Mouse (Mus musculus): ENCODE data around the gene Slc1a1. TPM values are rescaled to one million over a fixed set of nuclear protein-coding genes. Genes with fewer than 3 reads are reported as not detected.

Slc1a1 gene
- polyA plus RNA-seq, 1 experiment from 2014 or later: 4.9 TPM

DNA sequence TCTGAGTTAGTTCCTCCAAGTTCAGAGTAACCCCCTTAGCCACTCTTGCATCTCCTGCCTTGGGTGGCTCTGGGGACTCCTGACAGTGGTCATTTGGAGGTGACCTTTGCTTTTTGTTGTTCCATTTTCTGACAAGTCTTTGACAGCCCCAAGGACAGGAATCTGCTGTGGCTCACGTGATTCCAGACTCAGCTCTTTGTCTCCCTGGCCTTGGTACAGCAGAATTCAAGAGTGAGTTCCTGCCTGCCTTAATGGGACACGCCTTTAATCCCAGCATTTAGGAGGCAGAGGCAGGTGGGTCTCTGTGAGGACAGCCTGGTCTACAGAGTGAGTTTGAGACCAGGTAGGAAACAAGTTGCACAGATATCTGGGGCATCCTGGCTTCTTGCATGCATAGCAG is 3.9 kb downstream of the Slc1a1 start:
- Histone ChIP-seq H3K4me3 (ENCODE audit: low read length) (no peak overlapping the region), H3K4me2 (ENCODE audit: low read depth, low read length) (no peak overlapping the region), H3K9me3 (replicated peaks; ENCODE audit: control insufficient read depth, low read length) (no peaks in the 10 kb centered on the region), H3K27ac (ENCODE audit: low read length) (no peak overlapping the region), H3K4me1 (ENCODE audit: control insufficient read depth, insufficient read depth, low read length) (no peaks in the 10 kb centered on the region; the same call in 1 of the 2 replicates), H3K36me3 (ENCODE audit: control insufficient read depth, insufficient read depth) (no peaks in the 10 kb centered on the region), H3K27me3 (ENCODE audit: control insufficient read depth, insufficient read depth, low read length) (peaks cover 15% of the 10 kb centered on the region), H3K9ac (ENCODE audit: low read length) (no peak overlapping the region)
- WGBS: 68% methylated on average over 2 of the region's 2 CpGs
- no peak for ATAC-seq (replicated peaks; ENCODE audit: extremely low read depth, insufficient read depth, low FRiP score)

DNA sequence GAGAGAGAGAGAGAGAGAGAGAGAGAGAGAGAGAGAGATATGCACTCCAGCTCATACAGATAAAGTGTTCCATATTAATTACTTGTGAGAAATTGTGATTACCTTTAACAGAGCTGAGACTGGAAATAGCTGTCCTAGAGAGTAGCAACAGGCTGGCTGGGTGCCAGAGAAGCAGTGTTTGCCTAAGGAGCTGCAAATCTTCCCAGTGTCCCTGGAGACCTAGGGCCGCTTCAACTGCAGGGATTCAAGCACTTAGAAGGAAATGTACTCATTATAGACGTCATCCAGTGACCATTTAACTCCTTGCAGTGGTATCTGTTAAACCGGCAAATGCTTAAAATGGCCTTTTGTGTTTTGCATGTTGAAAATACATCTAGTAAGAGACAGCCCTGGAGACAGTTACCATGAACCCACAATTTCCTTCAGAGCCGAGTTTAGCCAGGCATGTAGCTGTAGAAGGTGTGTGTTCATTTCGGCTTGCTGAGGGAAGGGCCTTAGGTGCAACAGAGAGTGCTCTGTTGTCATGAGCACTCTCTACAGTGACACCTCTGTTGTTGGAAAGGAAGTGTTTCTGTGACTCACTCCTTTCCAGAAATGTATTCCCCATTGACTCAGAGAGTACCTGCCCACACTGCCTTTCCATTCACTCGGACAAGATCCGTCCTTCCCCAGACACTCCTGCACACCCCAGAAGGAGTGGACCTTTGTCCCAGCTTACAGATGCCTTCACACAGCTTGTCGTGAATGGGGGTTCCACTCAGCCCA is 10.3 kb downstream of the Slc1a1 start:
- Histone ChIP-seq H3K36me3 (ENCODE audit: control insufficient read depth, insufficient read depth) (no peaks in the 10 kb centered on the region), H3K4me2 (ENCODE audit: low read depth, low read length) (no peak overlapping the region), H3K4me1 (ENCODE audit: control insufficient read depth, insufficient read depth, low read length) (peaks cover 4% of the 10 kb centered on the region), H3K9ac (ENCODE audit: low read length) (no peak overlapping the region), H3K27ac (ENCODE audit: low read length) (no peak overlapping the region), H3K27me3 (ENCODE audit: control insufficient read depth, insufficient read depth, low read length) (no peaks in the 10 kb centered on the region), H3K4me3 (ENCODE audit: low read length) (no peak overlapping the region), H3K9me3 (replicated peaks; ENCODE audit: control insufficient read depth, low read length) (no peaks in the 10 kb centered on the region)
- WGBS: 47% methylated on average over 8 of the region's 8 CpGs
- no peak for ATAC-seq (replicated peaks; ENCODE audit: extremely low read depth, insufficient read depth, low FRiP score)

GRCm38 (mm10) chr19:28850510-28850909 is 15.7 kb downstream of the Slc1a1 start:
- WGBS: 73% methylated on average over 3 of the region's 3 CpGs
- H3K4me3 ChIP-seq (ENCODE audit: low read length): no peak overlapping the region
- no peak for ATAC-seq (replicated peaks; ENCODE audit: extremely low read depth, insufficient read depth, low FRiP score)

GRCm38 (mm10) chr19:28852001-28852400 is 17.2 kb downstream of the Slc1a1 start:
- H3K9ac ChIP-seq (ENCODE audit: low read length): no peak overlapping the region
- H3K4me3 ChIP-seq (ENCODE audit: low read length): no peak overlapping the region
- ATAC-seq (replicated peaks; ENCODE audit: extremely low read depth, insufficient read depth, low FRiP score): no peak
- no peaks in the 10 kb centered on the region for H3K27me3 ChIP-seq (ENCODE audit: control insufficient read depth, insufficient read depth, low read length)
- no peak overlapping the region for H3K27ac ChIP-seq (ENCODE audit: low read length)
- no peaks in the 10 kb centered on the region for H3K4me1 ChIP-seq (ENCODE audit: control insufficient read depth, insufficient read depth, low read length)
- no peak overlapping the region for H3K4me2 ChIP-seq (ENCODE audit: low read depth, low read length)
- no peaks in the 10 kb centered on the region for H3K9me3 ChIP-seq (replicated peaks; ENCODE audit: control insufficient read depth, low read length)
- no peaks in the 10 kb centered on the region for H3K36me3 ChIP-seq (ENCODE audit: control insufficient read depth, insufficient read depth)
- WGBS: 84% methylated on average over 3 of the region's 3 CpGs

More at GRCm38 (mm10) chr19:28850510-28850909, 15.7 kb downstream of the Slc1a1 start:
- H3K9me3 ChIP-seq (replicated peaks; ENCODE audit: control insufficient read depth, low read length): no peaks in the 10 kb centered on the region
- H3K9ac ChIP-seq (ENCODE audit: low read length): no peak overlapping the region
- no peak overlapping the region for H3K27ac ChIP-seq (ENCODE audit: low read length)
- no peaks in the 10 kb centered on the region for H3K36me3 ChIP-seq (ENCODE audit: control insufficient read depth, insufficient read depth)
- no peak overlapping the region for H3K4me2 ChIP-seq (ENCODE audit: low read depth, low read length)
- no peaks in the 10 kb centered on the region for H3K27me3 ChIP-seq (ENCODE audit: control insufficient read depth, insufficient read depth, low read length)
- no peaks in the 10 kb centered on the region for H3K4me1 ChIP-seq (ENCODE audit: control insufficient read depth, insufficient read depth, low read length)

- Histone ChIP-seq H3K27ac (ENCODE audit: low read length) (no peak overlapping the region), H3K4me1 (ENCODE audit: control insufficient read depth, insufficient read depth, low read length) (no peaks in the 10 kb centered on the region), H3K36me3 (ENCODE audit: control insufficient read depth, insufficient read depth) (no peaks in the 10 kb centered on the region), H3K4me2 (ENCODE audit: low read depth, low read length) (no peak overlapping the region), H3K9me3 (replicated peaks; ENCODE audit: control insufficient read depth, low read length) (no peaks in the 10 kb centered on the region), H3K27me3 (ENCODE audit: control insufficient read depth, insufficient read depth, low read length) (no peaks in the 10 kb centered on the region), H3K9ac (ENCODE audit: low read length) (no peak overlapping the region), H3K4me3 (ENCODE audit: low read length) (no peak overlapping the region)
- 75% methylated on average over 1 of the region's 1 CpGs for WGBS
- ATAC-seq (replicated peaks; ENCODE audit: extremely low read depth, insufficient read depth, low FRiP score): no peak
Measured at GRCm38 (mm10) chr19:28854831-28855230, 20.0 kb downstream of the Slc1a1 start.

DNA sequence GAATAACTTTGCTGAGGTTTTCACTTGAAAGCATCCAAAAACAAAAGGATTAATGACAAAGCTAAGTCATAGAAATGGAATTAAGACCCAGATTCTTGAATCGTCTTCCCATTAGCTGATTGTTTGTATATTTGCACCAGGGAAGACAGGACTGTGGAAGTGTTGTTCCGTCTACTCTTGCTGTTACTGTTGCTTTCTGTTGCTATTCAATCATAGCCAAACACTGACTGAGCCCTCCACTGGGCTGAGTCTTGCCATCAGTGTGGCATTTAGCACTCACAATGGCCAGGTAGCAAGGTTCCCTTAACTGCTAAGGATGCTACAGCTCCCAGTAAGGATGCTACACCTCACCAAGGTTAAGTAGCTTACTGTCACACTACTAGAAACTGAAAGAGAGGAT is 25.4 kb downstream of the Slc1a1 start:
- 86% methylated on average over 2 of the region's 2 CpGs for WGBS
- Histone ChIP-seq H3K9me3 (replicated peaks; ENCODE audit: control insufficient read depth, low read length) (no peaks in the 10 kb centered on the region), H3K4me1 (ENCODE audit: control insufficient read depth, insufficient read depth, low read length) (no peaks in the 10 kb centered on the region), H3K4me3 (ENCODE audit: low read length) (no peak overlapping the region), H3K27ac (ENCODE audit: low read length) (no peak overlapping the region), H3K9ac (ENCODE audit: low read length) (no peak overlapping the region), H3K36me3 (ENCODE audit: control insufficient read depth, insufficient read depth) (no peaks in the 10 kb centered on the region), H3K27me3 (ENCODE audit: control insufficient read depth, insufficient read depth, low read length) (no peaks in the 10 kb centered on the region), H3K4me2 (ENCODE audit: low read depth, low read length) (no peak overlapping the region)
- no peak for ATAC-seq (replicated peaks; ENCODE audit: extremely low read depth, insufficient read depth, low FRiP score)

- no peaks in the 10 kb centered on the region for H3K27me3 ChIP-seq (ENCODE audit: control insufficient read depth, insufficient read depth, low read length)
- H3K36me3 ChIP-seq (ENCODE audit: control insufficient read depth, insufficient read depth): no peaks in the 10 kb centered on the region
- H3K4me1 ChIP-seq (ENCODE audit: control insufficient read depth, insufficient read depth, low read length): no peaks in the 10 kb centered on the region
- no peak overlapping the region for H3K4me2 ChIP-seq (ENCODE audit: low read depth, low read length)
- no peak overlapping the region for H3K27ac ChIP-seq (ENCODE audit: low read length)
- WGBS: 90% methylated on average over 10 of the region's 10 CpGs
- no peak overlapping the region for H3K4me3 ChIP-seq (ENCODE audit: low read length)
- H3K9ac ChIP-seq (ENCODE audit: low read length): no peak overlapping the region
- no peaks in the 10 kb centered on the region for H3K9me3 ChIP-seq (replicated peaks; ENCODE audit: control insufficient read depth, low read length)
- no peak for ATAC-seq (replicated peaks; ENCODE audit: extremely low read depth, insufficient read depth, low FRiP score)
Measured at GRCm38 (mm10) chr19:28863626-28864025, 28.8 kb downstream of the Slc1a1 start.

DNA sequence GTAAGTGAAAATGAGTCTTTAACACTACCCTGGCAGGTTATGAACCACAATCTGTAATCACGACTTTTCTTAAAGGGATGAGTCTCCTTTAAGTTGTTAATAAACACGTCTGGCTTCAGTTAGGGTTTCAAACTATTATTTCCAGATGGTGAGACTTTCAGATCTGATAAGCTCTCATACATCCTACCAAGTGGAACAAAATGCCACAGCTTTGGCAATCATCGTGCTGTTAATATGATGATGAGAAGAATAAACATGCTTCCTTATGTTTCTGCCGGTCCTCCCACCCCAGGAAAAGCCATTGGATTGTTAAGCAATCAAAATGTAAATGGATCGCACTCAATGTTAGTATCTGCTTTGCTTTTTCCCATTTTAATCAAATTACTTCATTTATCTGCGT is 30.1 kb downstream of the Slc1a1 start:
- Histone ChIP-seq H3K4me1 (ENCODE audit: control insufficient read depth, insufficient read depth, low read length) (no peaks in the 10 kb centered on the region), H3K4me3 (ENCODE audit: low read length) (no peak overlapping the region), H3K9ac (ENCODE audit: low read length) (no peak overlapping the region), H3K27ac (ENCODE audit: low read length) (no peak overlapping the region), H3K36me3 (ENCODE audit: control insufficient read depth, insufficient read depth) (no peaks in the 10 kb centered on the region), H3K27me3 (ENCODE audit: control insufficient read depth, insufficient read depth, low read length) (no peaks in the 10 kb centered on the region), H3K9me3 (replicated peaks; ENCODE audit: control insufficient read depth, low read length) (no peaks in the 10 kb centered on the region), H3K4me2 (ENCODE audit: low read depth, low read length) (no peak overlapping the region)
- 80% methylated on average over 6 of the region's 6 CpGs for WGBS
- ATAC-seq (replicated peaks; ENCODE audit: extremely low read depth, insufficient read depth, low FRiP score): no peak

DNA sequence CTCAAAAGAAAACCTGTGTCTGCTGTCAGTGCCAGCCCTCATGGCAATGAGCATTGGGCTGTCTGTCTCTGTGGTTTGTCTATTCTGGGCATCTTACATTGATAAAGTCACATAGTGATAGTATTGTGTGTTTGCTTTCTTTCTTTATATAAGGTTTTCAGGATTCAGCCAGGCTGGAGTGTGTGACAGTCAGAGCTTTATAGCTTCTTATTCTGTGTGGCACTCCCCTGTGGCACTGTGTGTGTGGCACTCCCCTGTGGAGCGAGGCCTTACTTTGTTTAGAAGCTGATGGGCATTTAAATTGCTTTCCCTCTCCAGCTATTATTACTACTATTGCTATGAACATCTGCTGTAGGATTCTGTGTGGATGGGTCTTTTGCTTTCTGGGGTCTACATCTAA is 30.7 kb downstream of the Slc1a1 start:
- no peak overlapping the region for H3K4me2 ChIP-seq (ENCODE audit: low read depth, low read length)
- H3K36me3 ChIP-seq (ENCODE audit: control insufficient read depth, insufficient read depth): no peaks in the 10 kb centered on the region
- ATAC-seq (replicated peaks; ENCODE audit: extremely low read depth, insufficient read depth, low FRiP score): no peak
- H3K4me1 ChIP-seq (ENCODE audit: control insufficient read depth, insufficient read depth, low read length): no peaks in the 10 kb centered on the region
- H3K27ac ChIP-seq (ENCODE audit: low read length): no peak overlapping the region
- H3K9me3 ChIP-seq (replicated peaks; ENCODE audit: control insufficient read depth, low read length): no peaks in the 10 kb centered on the region
- H3K4me3 ChIP-seq (ENCODE audit: low read length): no peak overlapping the region
- WGBS: 93% methylated on average over 1 of the region's 1 CpGs
- H3K9ac ChIP-seq (ENCODE audit: low read length): no peak overlapping the region
- no peaks in the 10 kb centered on the region for H3K27me3 ChIP-seq (ENCODE audit: control insufficient read depth, insufficient read depth, low read length)
